Mouse (Mus musculus) heart, embryonic 13.5 days (tissue): Measurements from ENCODE around the gene Epdr1. TPM values are rescaled to one million over a fixed set of nuclear protein-coding genes. Genes with fewer than 3 reads are reported as not detected.

Source experiments
- polyA plus RNA-seq: library from polyadenylated mRNA; unstranded; fragments of >200 nt; fragmentation: Nextera tagmentation; extraction: Ambion mirVana; gene quantifications from 2 replicates; pipeline ENCODE4 v1.2.1, GENCODE M21; 2015

The Epdr1 gene
- polyA plus RNA-seq, 1 experiment from 2014 or later = 30.5 TPM

Other genes starting within 250 kb of the Epdr1 start
- 82.9 and 83.6 TPM in 2 replicates for gene Stard3nl, start 224.1 kb downstream of the Epdr1 start, polyA plus RNA-seq
- 0.36 and 0.49 TPM in 2 replicates for gene Sfrp4, start 3.2 kb upstream of the Epdr1 start, polyA plus RNA-seq
- 0.15 and 0.25 TPM in 2 replicates for gene Nme8, start 77.9 kb upstream of the Epdr1 start, polyA plus RNA-seq
- 0.04 and 0.05 TPM in 2 replicates for gene Gpr141, start 204.3 kb upstream of the Epdr1 start, polyA plus RNA-seq